Mouse (Mus musculus) CD4-positive naive resting alpha-beta T cell, adult 57 days (primary cell): ENCODE data around the gene Cebpb. TPM values are rescaled to one million over a fixed set of nuclear protein-coding genes. Genes with fewer than 3 reads are reported as not detected.

Source experiments
- total RNA-seq: library from RNA; stranded (reverse); gene quantifications from one replicate; pipeline ENCODE4 v1.2.4, GENCODE M21; 2023

Gene Cebpb
- total RNA-seq, result 42.7 TPM

GRCm38 (mm10) chr2:167688498-167689451, at the start of gene Cebpb:
Gene Cebpb (plus strand): TSS chr2:167688915.

GRCm38 (mm10) chr2:167661270-167662203, 27.2 kb upstream of the Cebpb start, which contains the start of gene Gm20431:
Gene Gm20431 (minus strand): TSS chr2:167661496.

GRCm38 (mm10) chr2:167689501-167690218, 945 bp downstream of the Cebpb start, which contains the start of gene Tmem189:
Gene Tmem189 (minus strand): TSS chr2:167689822.

Other genes starting within 250 kb of the Cebpb start
- 117 TPM for gene Rnf114, start 196.3 kb upstream of the Cebpb start, total RNA-seq
- 43.5 TPM for gene Spata2, start 196.0 kb upstream of the Cebpb start, total RNA-seq
- gene Snai1, start 150.7 kb upstream of the Cebpb start, total RNA-seq, result 1.5 TPM
- 124 TPM for gene Ube2v1, start 56.8 kb upstream of the Cebpb start, total RNA-seq
- 24.0 TPM for gene Gm20431, start 27.4 kb upstream of the Cebpb start, total RNA-seq
- 74.5 TPM for gene Tmem189, start 907 bp downstream of the Cebpb start, total RNA-seq
- gene Ptpn1, start 243.1 kb downstream of the Cebpb start, total RNA-seq, result 128 TPM